Mouse (Mus musculus) ES-Bruce4 (cell line): ENCODE data around the gene Ccne1.

Experiments
- CTCF ChIP-seq: IDR thresholded peaks from one replicate; pipeline ENCODE4 v1.8.1; 2011; ENCODE audit warnings: low read depth, low read length
- EP300 ChIP-seq: IDR thresholded peaks from 2 replicates; pipeline ENCODE4 v1.6.1; 2011; ENCODE audit warnings: low read depth, low read length; ENCODE audit not compliant: insufficient read depth
- POLR2A ChIP-seq: IDR thresholded peaks from one replicate; pipeline ENCODE4 v1.8.1; 2011; ENCODE audit warnings: low read length; ENCODE audit not compliant: insufficient read depth

DNA sequence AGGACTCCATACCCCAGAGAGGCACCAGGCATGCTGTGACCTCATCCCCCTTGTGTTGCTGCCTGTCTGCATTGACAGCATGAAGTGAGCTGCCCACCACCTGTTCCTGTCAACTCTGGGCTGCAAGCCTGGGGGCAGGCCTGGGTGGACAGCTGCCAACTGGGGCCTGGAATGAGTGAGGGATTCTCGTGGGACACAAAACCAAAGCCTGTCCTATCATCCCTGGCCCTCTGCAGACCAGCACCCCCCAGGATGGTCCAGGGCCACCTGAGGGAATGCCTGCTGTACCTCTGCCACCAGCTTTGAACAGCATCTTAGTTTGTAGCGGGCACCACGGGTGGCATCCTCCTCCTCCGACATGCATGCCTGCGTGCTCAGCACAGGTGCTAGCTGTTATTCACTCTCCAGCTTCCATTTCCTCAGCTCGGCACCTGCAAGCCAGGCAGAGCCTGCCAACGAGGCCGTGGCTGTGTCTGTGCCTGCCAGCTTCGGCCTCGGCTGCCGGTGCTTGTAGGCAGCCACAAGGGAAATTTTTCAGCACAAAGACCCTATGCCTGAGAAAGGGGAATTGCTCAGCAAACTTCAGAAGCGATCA lies 18.3 kb upstream of the Ccne1 start:
- TF ChIP-seq CTCF: no peak
- no peak for TF ChIP-seq EP300
- no peak for TF ChIP-seq POLR2A
